In genomic region chr5:115011519-115012261, GRCm38 (mm10) we compare ENCODE assay signal across 9 mouse cellular contexts. TPM values are rescaled to one million over a fixed set of nuclear protein-coding genes. Genes with fewer than 3 reads are reported as not detected.
A peak's percentile ranks its signal among the peaks of the same experiment; 100 is the strongest.
DNase-seq lines count a peak whose midpoint lies in the region; ATAC-seq and TF ChIP-seq lines count a peak whose summit lies in the region.
"Had no signal": no experiment of that assay in that cellular context is flagged by ENCODE, and none has a peak within 500 bp of the region (broad histone marks: within the 10 kb centered on the region; RNA-seq: fewer than 3 reads in every experiment).

No protein-coding gene starts in this region.

- in situ Hi-C loops in CH12.LX (cut with MboI; ENCODE audit: low pct_ligation_motif_present, low pct_unique_long_range_greater_than_20kb, low sequenced_read_pairs) = no loop called here

- H3K9me3 ChIP-seq in CH12.LX (replicated peaks; ENCODE audit: low read length) = no peaks in the 10 kb centered on the region
- H3K9me3 ChIP-seq in forebrain, embryonic 10.5 days = no peaks in the 10 kb centered on the region
- H3K9me3 ChIP-seq in heart, embryonic 16.5 days (replicated peaks; ENCODE audit: control insufficient read depth, low read length) = no peaks in the 10 kb centered on the region
- no peaks in the 10 kb centered on the region for H3K9me3 ChIP-seq in liver, postnatal 0 days (ENCODE audit: low read length)
- no peaks in the 10 kb centered on the region for H3K9me3 ChIP-seq in neural tube, embryonic 12.5 days

- H3K79me2 ChIP-seq in CH12.LX (replicated peaks; ENCODE audit: control insufficient read depth, extremely low read depth, insufficient read depth, poor library complexity, severe bottlenecking) = peaks cover 44% of the 10 kb centered on the region

- H3K36me3 ChIP-seq in CH12.LX (replicated peaks in 1 of 2; ENCODE audit: control insufficient read depth in 1 of 2, insufficient read depth in 1 of 2, low read length in 1 of 2) = peaks cover 2 to 5% of the 10 kb centered on the region in 2 experiments
- peaks cover 3% of the 10 kb centered on the region; the same call in 1 of the 2 replicates for H3K36me3 ChIP-seq in forebrain, embryonic 10.5 days (replicated peaks)
- no peaks in the 10 kb centered on the region for H3K36me3 ChIP-seq in heart, embryonic 16.5 days (ENCODE audit: control insufficient read depth, insufficient read depth)
- no peaks in the 10 kb centered on the region for H3K36me3 ChIP-seq in liver, postnatal 0 days (replicated peaks; ENCODE audit: insufficient read depth, low read length)
- no peaks in the 10 kb centered on the region for H3K36me3 ChIP-seq in neural tube, embryonic 12.5 days
- H3K36me3 ChIP-seq in testis, adult 2 months (ENCODE audit: control insufficient read depth, insufficient read depth, low read length) = no peaks in the 10 kb centered on the region

- peak overlapping the region; percentile 42 for H3K4me2 ChIP-seq in CH12.LX (ENCODE audit: insufficient read depth, low read depth, poor library complexity, severe bottlenecking)
- H3K4me2 ChIP-seq in heart, embryonic 16.5 days (ENCODE audit: low read depth, low read length) = peak overlapping the region; percentile 82
- peak overlapping the region; percentile 98 for H3K4me2 ChIP-seq in liver, postnatal 0 days (ENCODE audit: low read depth, low read length)
- H3K4me2 ChIP-seq in neural tube, embryonic 12.5 days (replicated peaks) = peak overlapping the region; percentile 80

- peak in 1 of 2 experiments; percentile 13; a peak in 1 of 4 replicates for TF ChIP-seq CTCF in CH12.LX (conservative IDR thresholded peaks at IDR 0.05 in 1 of 2, IDR thresholded peaks at IDR 0.05 in 1 of 2; ENCODE audit: low read depth in 2 of 2, low read length in 2 of 2)
- peak; percentile 21; the same call in 1 of the 2 replicates for TF ChIP-seq CTCF in brain, embryonic 14.5 days (IDR thresholded peaks at IDR 0.05; ENCODE audit: borderline replicate concordance, extremely low read depth, insufficient read depth, insufficient read length)
- peak; percentile 36 for TF ChIP-seq CTCF in liver, postnatal 0 days (IDR thresholded peaks at IDR 0.05; ENCODE audit: low read depth)
- TF ChIP-seq CTCF in testis, adult 2 months (IDR thresholded peaks at IDR 0.05; ENCODE audit: control insufficient read depth, insufficient read depth, insufficient replicate concordance, low read depth, low read length) = no peak

- H3K27ac ChIP-seq in CH12.LX (ENCODE audit: insufficient read depth, low read depth) = peak overlapping the region; percentile 12; the same call in 1 of the 2 replicates
- H3K27ac ChIP-seq in forebrain, embryonic 10.5 days = peak overlapping the region; percentile 98
- H3K27ac ChIP-seq in heart, embryonic 16.5 days (ENCODE audit: low read length) = peak overlapping the region; percentile 89
- peak overlapping the region; percentile 96 for H3K27ac ChIP-seq in liver, postnatal 0 days (ENCODE audit: low read depth)
- peak overlapping the region; percentile 81 for H3K27ac ChIP-seq in neural tube, embryonic 12.5 days
- peak overlapping the region; percentile 74 for H3K27ac ChIP-seq in testis, adult 2 months (ENCODE audit: control insufficient read depth, insufficient read depth, low read depth, low read length)

- H3K4me3 ChIP-seq in CH12.LX (replicated peaks in 1 of 3; ENCODE audit: low read depth in 2 of 3, low read length in 2 of 3, poor library complexity in 1 of 3) = peak overlapping the region; percentile 91 to 99 (median 91)
- H3K4me3 ChIP-seq in forebrain, embryonic 10.5 days = peak overlapping the region; percentile 99
- peak overlapping the region; percentile 87 for H3K4me3 ChIP-seq in heart, embryonic 16.5 days (ENCODE audit: low read length)
- H3K4me3 ChIP-seq in liver, postnatal 0 days (ENCODE audit: low read depth, low read length) = peak overlapping the region; percentile 97
- peak overlapping the region; percentile 98 for H3K4me3 ChIP-seq in neural tube, embryonic 12.5 days
- peak overlapping the region; percentile 93 for H3K4me3 ChIP-seq in testis, adult 2 months (ENCODE audit: control insufficient read depth, low read depth, low read length)

- no peak; the same call in 1 of the 2 replicates for TF ChIP-seq POLR2A in CH12.LX (IDR thresholded peaks at IDR 0.05; ENCODE audit: low read depth, low read length)
- no peak for TF ChIP-seq POLR2A in brain, embryonic 14.5 days (IDR thresholded peaks at IDR 0.05; ENCODE audit: borderline replicate concordance, extremely low read depth, insufficient read depth, insufficient read length, poor library complexity, severe bottlenecking)
- TF ChIP-seq POLR2A in testis, adult 2 months (IDR thresholded peaks at IDR 0.05; ENCODE audit: control insufficient read depth, low read depth, low read length) = no peak

- peak; percentile 30 for ATAC-seq in heart, embryonic 16.5 days (replicated peaks; ENCODE audit: extremely low read depth, insufficient read depth, low FRiP score)
- peak; percentile 45 for ATAC-seq in liver, postnatal 0 days
- ATAC-seq in neural tube, embryonic 12.5 days (ENCODE audit: low FRiP score, low read depth) = peak; percentile 46

- TF ChIP-seq EP300 in CH12.LX (IDR thresholded peaks at IDR 0.05; ENCODE audit: low read length) = no peak
- no peak for TF ChIP-seq EP300 in liver, postnatal 0 days (IDR thresholded peaks at IDR 0.05; ENCODE audit: low read depth)

- DNase-seq in CH12.LX (ENCODE audit: extremely low read depth) = peak; percentile 39
- DNase-seq in brain, embryonic 14.5 days (ENCODE audit: low read depth) = peak; percentile 43
- DNase-seq in forebrain, embryonic 10.5 days (ENCODE audit: extremely low spot score, low spot score) = peak; percentile 56
- DNase-seq in kidney, postnatal 14 days = peak; percentile 66
- peak; percentile 70 for DNase-seq in liver, postnatal 0 days

- dilution Hi-C loops in CH12.LX (cut with MboI; ENCODE audit: extremely low pct_ligation_motif_present, extremely low pct_unique_long_range_greater_than_20kb, low sequenced_read_pairs) = no loop called here

- no peak for TF ChIP-seq RAD21 in CH12.LX (IDR thresholded peaks at IDR 0.05; ENCODE audit: low read depth, low read length)

- WGBS in forebrain, embryonic 10.5 days = under 1% methylated on average over 63 of the region's 63 CpGs
- under 1% methylated on average over 47 of the region's 63 CpGs for WGBS in heart, embryonic 16.5 days
- WGBS in liver, postnatal 0 days (ENCODE audit: insufficient replicate concordance) = under 1% methylated on average over 62 of the region's 63 CpGs
- 1% methylated on average over 63 of the region's 63 CpGs for whole genome bisulfite sequencing in neural tube, embryonic 12.5 days

- H3K9ac ChIP-seq in CH12.LX (ENCODE audit: insufficient read depth, low read depth) = peak overlapping the region; percentile 94
- peak overlapping the region; percentile 99 for H3K9ac ChIP-seq in heart, embryonic 16.5 days (ENCODE audit: low read length)
- H3K9ac ChIP-seq in liver, postnatal 0 days (replicated peaks) = peak overlapping the region; percentile 99
- H3K9ac ChIP-seq in neural tube, embryonic 12.5 days = peak overlapping the region; percentile 98

- H3K27me3 ChIP-seq in CH12.LX (replicated peaks) = no peaks in the 10 kb centered on the region
- no peaks in the 10 kb centered on the region for H3K27me3 ChIP-seq in forebrain, embryonic 10.5 days (ENCODE audit: poor library complexity, severe bottlenecking)
- H3K27me3 ChIP-seq in heart, embryonic 16.5 days (ENCODE audit: control insufficient read depth, insufficient read depth, low read length) = no peaks in the 10 kb centered on the region
- H3K27me3 ChIP-seq in liver, postnatal 0 days (ENCODE audit: insufficient read depth, low read length) = no peaks in the 10 kb centered on the region
- H3K27me3 ChIP-seq in neural tube, embryonic 12.5 days (replicated peaks) = no peaks in the 10 kb centered on the region
- H3K27me3 ChIP-seq in testis, adult 2 months (ENCODE audit: control insufficient read depth, insufficient read depth, low read length) = no peaks in the 10 kb centered on the region

- H3K4me1 ChIP-seq in CH12.LX (ENCODE audit: control insufficient read depth in 1 of 2, insufficient read depth in 2 of 2) = peaks cover 14 to 57% of the 10 kb centered on the region in 2 experiments
- peaks cover 38% of the 10 kb centered on the region for H3K4me1 ChIP-seq in forebrain, embryonic 10.5 days
- peaks cover 39% of the 10 kb centered on the region for H3K4me1 ChIP-seq in heart, embryonic 16.5 days (ENCODE audit: control insufficient read depth, insufficient read depth, low read length)
- H3K4me1 ChIP-seq in liver, postnatal 0 days (ENCODE audit: insufficient read depth) = peaks cover 56% of the 10 kb centered on the region
- H3K4me1 ChIP-seq in neural tube, embryonic 12.5 days = peaks cover 27% of the 10 kb centered on the region
- peaks cover 30% of the 10 kb centered on the region for H3K4me1 ChIP-seq in testis, adult 2 months (ENCODE audit: control insufficient read depth, insufficient read depth, low read length)

TF ChIP-seq in CH12.LX, 34 proteins besides CTCF, POLR2A, EP300 and RAD21 (continues in another document):
- no peak for TF ChIP-seq BHLHE40 (IDR thresholded peaks at IDR 0.05; ENCODE audit: low read depth, low read length)
- no peak for TF ChIP-seq JUND (conservative IDR thresholded peaks at IDR 0.05; ENCODE audit: low read depth, low read length)
- TF ChIP-seq SIN3A (IDR thresholded peaks at IDR 0.05; ENCODE audit: low read length) = no peak; the same call in 1 of the 2 replicates
- TF ChIP-seq HCFC1 (IDR thresholded peaks at IDR 0.05; ENCODE audit: low read depth, low read length) = peak; percentile 46
- no peak for TF ChIP-seq USF2 (conservative IDR thresholded peaks at IDR 0.05; ENCODE audit: low read depth, low read length)
- TF ChIP-seq CHD1 (IDR thresholded peaks at IDR 0.05; ENCODE audit: low read depth, low read length) = no peak

RNA-seq across cellular contexts. Expression of gene Sppl3, which starts 0.8 kb away (rescaled TPM):
- total RNA-seq in CH12.LX (2012; rRNA removed) (13.6 and 14.3 TPM in 2 replicates), CH12.LX (2014; rRNA removed) (12.1 and 14.9 TPM in 2 replicates)
- polyA plus RNA-seq in CH12.LX (2012; ENCODE audit: insufficient read length, low read depth) = 18.3 and 29.2 TPM in 2 replicates
- polyA plus RNA-seq in brain, embryonic 14.5 days (2012; rRNA removed) = 129 TPM in 2 replicates
- 11.8 and 13.3 TPM in 2 replicates for polyA plus RNA-seq in forebrain, embryonic 10.5 days (2016; fragmentation: Nextera tagmentation; extraction: Ambion mirVana)
- polyA plus RNA-seq in heart, embryonic 16.5 days (2015; fragmentation: Nextera tagmentation; extraction: Ambion mirVana) = 6.8 and 7.3 TPM in 2 replicates
- polyA plus RNA-seq in liver, postnatal 0 days (2015; fragmentation: Nextera tagmentation; extraction: Ambion mirVana) = 9.2 and 11.5 TPM in 2 replicates
- polyA plus RNA-seq in neural tube, embryonic 12.5 days (2016; fragmentation: Nextera tagmentation; extraction: Ambion mirVana) = 43.5 and 46.7 TPM in 2 replicates
- 88.6 and 93.9 TPM in 2 replicates for polyA plus RNA-seq in testis, adult 2 months (2012; rRNA removed)

RNA-seq across cellular contexts. Expression of gene Hnf1a, which starts 40.8 kb away (rescaled TPM):
- total RNA-seq in CH12.LX (2012; rRNA removed) = not detected in 2 replicates
- total RNA-seq in CH12.LX (2014; rRNA removed) = not detected in 2 replicates
- not detected in 2 replicates for polyA plus RNA-seq in CH12.LX (2012; ENCODE audit: insufficient read length, low read depth)
- polyA plus RNA-seq in brain, embryonic 14.5 days (2012; rRNA removed) = not detected in 2 replicates
- polyA plus RNA-seq in forebrain, embryonic 10.5 days (2016; fragmentation: Nextera tagmentation; extraction: Ambion mirVana) = not detected in 2 replicates
- 0.22 and 0.46 TPM in 2 replicates for polyA plus RNA-seq in heart, embryonic 16.5 days (2015; fragmentation: Nextera tagmentation; extraction: Ambion mirVana)
- polyA plus RNA-seq in liver, postnatal 0 days (2015; fragmentation: Nextera tagmentation; extraction: Ambion mirVana) = 5.6 and 7.0 TPM in 2 replicates
- polyA plus RNA-seq in neural tube, embryonic 12.5 days (2016; fragmentation: Nextera tagmentation; extraction: Ambion mirVana) = 0.05 TPM in 1 of 2 replicates, not detected in the other
- polyA plus RNA-seq in testis, adult 2 months (2012; rRNA removed) = 0.17 and 0.18 TPM in 2 replicates
- polyA plus RNA-seq: frontal cortex, adult 2 months had no signal

Comparison
In these comparisons a context has a peak if more than half of its experiments do, and no peak if none do; other contexts are left out.
1. Peak in every context shown above with its lines: DNase-seq, ATAC-seq, H3K4me3 ChIP-seq and H3K27ac ChIP-seq.
2. H3K27ac ChIP-seq: peak in every context shown above with its lines; median percentile 98 in forebrain, embryonic 10.5 days; 96 in liver, postnatal 0 days; 89 in heart, embryonic 16.5 days; 81 in neural tube, embryonic 12.5 days; 74 in testis, adult 2 months; 12 in CH12.LX.
3. H3K4me2 ChIP-seq: peak in every context shown above with its lines; median percentile 98 in liver, postnatal 0 days; 82 in heart, embryonic 16.5 days; 80 in neural tube, embryonic 12.5 days; 42 in CH12.LX.